Mouse (Mus musculus): ENCODE data around the gene E030018B13Rik. TPM values are rescaled to one million over a fixed set of nuclear protein-coding genes. Genes with fewer than 3 reads are reported as not detected.

E030018B13Rik gene
- total RNA-seq, 2 experiments from 2014 or later, result not detected

- ATAC-seq (replicated peaks; ENCODE audit: low FRiP score, low TSS enrichment, poor library complexity, severe bottlenecking), result peak; percentile 51
These were observed 4.3 kb upstream of the E030018B13Rik start for GRCm38 (mm10) chr7:63912234-63912810.

- ATAC-seq (replicated peaks; ENCODE audit: low FRiP score, low TSS enrichment, poor library complexity, severe bottlenecking), result no peak
These were observed 3.5 kb upstream of the E030018B13Rik start for GRCm38 (mm10) chr7:63912924-63913723.

- no peak for ATAC-seq (replicated peaks; ENCODE audit: low FRiP score, low TSS enrichment, poor library complexity, severe bottlenecking)
These were observed 2.6 kb upstream of the E030018B13Rik start for GRCm38 (mm10) chr7:63913724-63914692.

- ATAC-seq (replicated peaks; ENCODE audit: low FRiP score, low TSS enrichment, poor library complexity, severe bottlenecking), result no peak
These were observed 1.8 kb upstream of the E030018B13Rik start for GRCm38 (mm10) chr7:63914891-63915290.

- no peak for ATAC-seq (replicated peaks; ENCODE audit: low FRiP score, low TSS enrichment, poor library complexity, severe bottlenecking)
These were observed 1.0 kb downstream of the E030018B13Rik start for GRCm38 (mm10) chr7:63917693-63918092.

GRCm38 (mm10) chr7:63918771-63919768 is 2.4 kb downstream of the E030018B13Rik start:
- peak; percentile 15 for ATAC-seq (replicated peaks; ENCODE audit: low FRiP score, low TSS enrichment, poor library complexity, severe bottlenecking)

GRCm38 (mm10) chr7:63921909-63922562 is 5.4 kb downstream of the E030018B13Rik start:
- ATAC-seq (replicated peaks; ENCODE audit: low FRiP score, low TSS enrichment, poor library complexity, severe bottlenecking), result peak; percentile 21

GRCm38 (mm10) chr7:63922571-63922970 is 5.9 kb downstream of the E030018B13Rik start:
- ATAC-seq (replicated peaks; ENCODE audit: low FRiP score, low TSS enrichment, poor library complexity, severe bottlenecking), result peak; percentile 55

GRCm38 (mm10) chr7:63922975-63923374 is 6.3 kb downstream of the E030018B13Rik start:
- 0 out of 2 replicates have a peak, but pooled peaks have one; percentile 2 for ATAC-seq (replicated peaks; ENCODE audit: low FRiP score, low TSS enrichment, poor library complexity, severe bottlenecking)

- no peak for ATAC-seq (replicated peaks; ENCODE audit: low FRiP score, low TSS enrichment, poor library complexity, severe bottlenecking)
These were observed 7.5 kb downstream of the E030018B13Rik start for GRCm38 (mm10) chr7:63924151-63924550.

- ATAC-seq (replicated peaks; ENCODE audit: low FRiP score, low TSS enrichment, poor library complexity, severe bottlenecking), result no peak
These were observed 8.2 kb downstream of the E030018B13Rik start for GRCm38 (mm10) chr7:63924747-63925412.

GRCm38 (mm10) chr7:63925413-63926360 is 9.0 kb downstream of the E030018B13Rik start:
- ATAC-seq (replicated peaks; ENCODE audit: low FRiP score, low TSS enrichment, poor library complexity, severe bottlenecking), result no peak

GRCm38 (mm10) chr7:63926492-63926891 is 9.8 kb downstream of the E030018B13Rik start:
- no peak for ATAC-seq (replicated peaks; ENCODE audit: low FRiP score, low TSS enrichment, poor library complexity, severe bottlenecking)

GRCm38 (mm10) chr7:63927121-63927520 is 10.5 kb downstream of the E030018B13Rik start:
- ATAC-seq (replicated peaks; ENCODE audit: low FRiP score, low TSS enrichment, poor library complexity, severe bottlenecking), result no peak

GRCm38 (mm10) chr7:63929080-63929479 is 12.4 kb downstream of the E030018B13Rik start:
- ATAC-seq (replicated peaks; ENCODE audit: low FRiP score, low TSS enrichment, poor library complexity, severe bottlenecking), result peak; percentile 65

- no peak for ATAC-seq (replicated peaks; ENCODE audit: low FRiP score, low TSS enrichment, poor library complexity, severe bottlenecking)
These were observed 13.5 kb downstream of the E030018B13Rik start for GRCm38 (mm10) chr7:63930132-63930531.

GRCm38 (mm10) chr7:63930766-63931165 is 14.1 kb downstream of the E030018B13Rik start:
- ATAC-seq (replicated peaks; ENCODE audit: low FRiP score, low TSS enrichment, poor library complexity, severe bottlenecking), result no peak

Data from megakaryocyte-erythroid progenitor cell, adult 5-6 weeks (primary cell).